Mouse (Mus musculus): Measurements from ENCODE around the gene Syt11. TPM values are rescaled to one million over a fixed set of nuclear protein-coding genes. Genes with fewer than 3 reads are reported as not detected.
"Not testable (repeated sequence)": the region's sequence is repeated elsewhere in the genome, so short reads cannot be mapped to it uniquely, and the experiment has no call there.

Gene Syt11
- polyA plus RNA-seq (2015; fragmentation: Nextera tagmentation; extraction: Ambion mirVana) = 231 and 248 TPM in 2 replicates

DNA sequence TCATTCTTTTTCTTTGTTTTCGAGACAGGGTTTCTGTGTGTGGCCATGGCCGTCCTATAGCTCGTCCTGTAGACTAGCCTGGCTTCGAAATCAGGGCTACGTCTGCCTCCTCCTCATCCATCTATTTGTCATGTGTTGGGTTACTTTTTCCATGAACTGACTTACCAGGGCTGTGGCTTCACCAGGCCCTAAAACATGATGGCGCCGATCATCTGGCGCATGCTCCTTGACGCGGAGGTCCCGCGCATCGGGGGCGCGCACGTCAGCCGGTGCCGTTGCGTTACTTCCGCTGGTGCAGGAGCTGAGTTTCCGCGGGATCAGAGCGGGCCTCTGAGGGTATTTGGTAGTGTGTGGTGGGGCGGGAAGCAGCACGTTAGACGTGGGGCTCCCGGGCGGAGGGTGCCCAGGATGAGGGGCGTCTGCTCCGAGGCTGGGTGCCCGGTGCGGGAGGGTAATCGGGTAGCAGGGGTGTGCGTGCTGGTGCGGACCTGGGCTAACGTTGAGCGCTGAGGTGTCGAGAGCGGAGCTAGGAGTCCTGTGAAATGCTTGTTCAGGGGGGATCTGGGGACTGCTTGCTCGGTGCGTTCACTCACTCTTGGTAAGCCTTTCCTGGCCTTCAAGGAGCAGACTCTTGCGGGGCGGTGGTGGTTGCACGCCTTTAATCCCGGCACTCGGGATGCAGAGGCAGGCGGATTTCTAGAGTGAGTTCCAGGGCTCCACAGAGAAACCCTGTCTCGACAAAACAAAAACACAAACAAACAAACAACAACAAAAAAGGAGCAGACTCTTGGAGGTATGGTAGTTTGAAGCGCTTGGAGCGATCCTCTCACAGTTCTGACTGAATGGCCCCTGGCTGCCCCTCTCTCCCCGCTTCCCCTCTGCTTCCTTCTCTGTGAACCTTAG, at the start of gene Syt11:
TSS of gene Syt11 (minus strand) at position 226 of the 903 bp plus-strand sequence.
- ATAC-seq = peak; percentile 54
- Histone ChIP-seq H3K4me2 (ENCODE audit: low read length) (peak within 1 kb of the TSS; percentile 48), H3K9ac (replicated peaks; ENCODE audit: low read depth, low read length) (0 out of 2 replicates have a peak within 1 kb of the TSS, but pooled peaks have one; percentile 35), H3K27ac (ENCODE audit: low read length) (peak within 1 kb of the TSS; percentile 81), H3K4me3 (replicated peaks; ENCODE audit: low read length) (peak within 1 kb of the TSS; percentile 40)
- H3K9me3 ChIP-seq (ENCODE audit: control insufficient read depth, low read length); H3K36me3 ChIP-seq (ENCODE audit: control insufficient read depth, insufficient read depth); H3K27me3 ChIP-seq (replicated peaks; ENCODE audit: control insufficient read depth, insufficient read depth, low read length); H3K4me1 ChIP-seq (replicated peaks; ENCODE audit: control insufficient read depth, insufficient read depth, low read length): not testable (repeated sequence)
- 5% methylated on average over 28 of the region's 51 CpGs for WGBS

DNA sequence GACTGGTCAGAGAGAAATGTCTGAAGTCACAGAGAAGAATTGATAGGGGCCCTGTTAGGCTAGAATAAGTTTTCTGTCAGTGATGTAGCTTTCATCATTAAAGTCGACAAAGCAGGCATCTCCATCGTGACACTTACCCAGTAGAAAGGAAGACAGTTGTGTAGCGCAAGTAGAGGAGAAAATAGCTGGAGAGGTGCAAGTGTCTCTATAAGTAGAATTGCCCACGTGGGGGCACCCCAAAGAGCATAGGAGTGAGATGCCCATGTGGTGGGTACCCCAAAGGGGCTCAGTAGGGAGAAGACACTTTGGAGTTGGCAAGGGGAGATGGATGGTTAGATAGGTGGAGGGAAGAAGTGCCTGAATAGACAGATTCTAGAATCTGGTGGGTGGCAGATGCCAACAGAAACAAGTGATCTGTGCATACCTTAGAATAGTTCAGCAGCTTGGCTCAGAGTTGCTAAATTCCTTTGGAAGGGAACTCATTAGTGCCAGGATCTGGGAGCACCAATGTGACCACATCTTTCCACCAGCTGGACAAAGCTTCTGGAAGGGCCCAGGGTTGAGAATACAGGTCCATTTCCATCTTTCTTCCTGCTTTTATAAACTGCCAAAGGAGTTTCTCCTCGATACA, 29.1 kb upstream of the Syt11 start:
- H3K27me3 ChIP-seq (replicated peaks; ENCODE audit: control insufficient read depth, insufficient read depth, low read length) = no peaks in the 10 kb centered on the region
- H3K36me3 ChIP-seq (ENCODE audit: control insufficient read depth, insufficient read depth) = no peaks in the 10 kb centered on the region
- H3K27ac ChIP-seq (ENCODE audit: low read length) = no peak overlapping the region
- ATAC-seq = no peak
- no peak overlapping the region for H3K4me3 ChIP-seq (replicated peaks; ENCODE audit: low read length)
- no peak overlapping the region for H3K9ac ChIP-seq (replicated peaks; ENCODE audit: low read depth, low read length)
- H3K4me2 ChIP-seq (ENCODE audit: low read length) = no peak overlapping the region
- no peaks in the 10 kb centered on the region for H3K9me3 ChIP-seq (ENCODE audit: control insufficient read depth, low read length)
- 88% methylated on average over 5 of the region's 5 CpGs for WGBS
- H3K4me1 ChIP-seq (replicated peaks; ENCODE audit: control insufficient read depth, insufficient read depth, low read length) = no peaks in the 10 kb centered on the region

DNA sequence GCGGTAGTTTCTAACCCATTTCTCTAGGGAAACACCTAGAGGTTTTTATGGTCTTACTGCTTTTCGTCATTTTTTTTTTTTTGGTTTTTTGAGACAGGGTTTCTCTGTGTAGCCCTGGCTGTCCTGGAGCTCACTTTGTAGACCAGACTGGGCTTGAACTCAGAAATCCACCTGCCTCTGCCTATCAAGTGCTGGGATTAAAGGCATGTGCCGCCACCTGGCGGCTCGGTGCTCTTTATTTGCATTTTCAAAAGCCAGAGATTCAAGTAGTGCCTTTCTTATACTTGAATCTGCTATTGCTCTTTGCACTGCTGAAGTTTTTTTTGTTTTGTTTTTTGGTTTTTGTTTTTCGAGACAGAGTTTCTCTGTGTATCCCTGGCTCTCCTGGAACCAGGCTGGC, 22.5 kb upstream of the Syt11 start:
- ATAC-seq; H3K27me3 ChIP-seq (replicated peaks; ENCODE audit: control insufficient read depth, insufficient read depth, low read length); H3K27ac ChIP-seq (ENCODE audit: low read length); H3K4me3 ChIP-seq (replicated peaks; ENCODE audit: low read length); H3K9me3 ChIP-seq (ENCODE audit: control insufficient read depth, low read length); H3K4me2 ChIP-seq (ENCODE audit: low read length); H3K4me1 ChIP-seq (replicated peaks; ENCODE audit: control insufficient read depth, insufficient read depth, low read length); H3K9ac ChIP-seq (replicated peaks; ENCODE audit: low read depth, low read length); H3K36me3 ChIP-seq (ENCODE audit: control insufficient read depth, insufficient read depth): not testable (repeated sequence)
- 83% methylated on average over 6 of the region's 6 CpGs for WGBS

DNA sequence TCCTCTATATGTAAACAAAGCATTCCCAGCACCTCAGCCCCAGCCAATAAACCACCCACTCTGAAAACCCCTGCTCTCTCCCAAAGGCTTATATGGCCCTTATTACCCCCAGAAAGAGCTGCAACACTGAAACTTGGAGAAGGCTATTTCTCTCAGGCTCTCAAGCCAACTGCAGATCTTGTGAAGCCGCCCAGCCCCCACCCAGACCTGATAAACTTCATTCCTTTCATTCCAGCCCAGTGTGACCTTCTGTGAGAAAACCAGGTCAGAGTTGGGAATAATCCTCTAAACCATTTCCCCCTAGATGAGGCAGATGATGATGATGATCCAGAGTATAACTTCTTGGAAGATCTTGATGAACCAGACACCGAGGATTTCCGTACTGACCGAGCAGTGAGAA, 13.1 kb upstream of the Syt11 start:
- H3K36me3 ChIP-seq (ENCODE audit: control insufficient read depth, insufficient read depth); H3K27me3 ChIP-seq (replicated peaks; ENCODE audit: control insufficient read depth, insufficient read depth, low read length); H3K27ac ChIP-seq (ENCODE audit: low read length); ATAC-seq; H3K9me3 ChIP-seq (ENCODE audit: control insufficient read depth, low read length); H3K4me3 ChIP-seq (replicated peaks; ENCODE audit: low read length); H3K9ac ChIP-seq (replicated peaks; ENCODE audit: low read depth, low read length); H3K4me2 ChIP-seq (ENCODE audit: low read length); H3K4me1 ChIP-seq (replicated peaks; ENCODE audit: control insufficient read depth, insufficient read depth, low read length): not testable (repeated sequence)
- no CpG with 5 or more reads among the region's 4 CpGs for WGBS

DNA sequence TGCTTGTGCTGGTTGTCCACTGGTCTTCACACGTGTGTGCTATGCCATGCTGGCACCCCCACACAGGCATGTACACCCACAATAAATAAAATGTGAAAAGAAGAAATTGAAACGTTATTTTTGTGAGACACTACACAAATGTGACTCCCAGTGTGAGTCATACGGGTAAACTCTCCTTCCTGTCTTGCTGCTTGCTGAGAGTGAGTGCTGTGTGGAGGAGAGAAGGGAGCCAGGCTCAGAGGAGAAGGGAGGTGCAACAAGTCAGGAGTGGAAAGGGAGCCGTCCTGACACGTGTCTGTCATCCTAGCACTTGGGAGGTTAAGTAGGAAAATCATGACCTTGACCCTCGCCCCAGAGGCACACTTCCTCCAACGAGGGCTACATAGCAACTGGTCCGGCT, 11.8 kb upstream of the Syt11 start:
- not testable (repeated sequence) for H3K4me1 ChIP-seq (replicated peaks; ENCODE audit: control insufficient read depth, insufficient read depth, low read length); H3K4me2 ChIP-seq (ENCODE audit: low read length); H3K27ac ChIP-seq (ENCODE audit: low read length); H3K4me3 ChIP-seq (replicated peaks; ENCODE audit: low read length); H3K9ac ChIP-seq (replicated peaks; ENCODE audit: low read depth, low read length); H3K36me3 ChIP-seq (ENCODE audit: control insufficient read depth, insufficient read depth); H3K9me3 ChIP-seq (ENCODE audit: control insufficient read depth, low read length); ATAC-seq; H3K27me3 ChIP-seq (replicated peaks; ENCODE audit: control insufficient read depth, insufficient read depth, low read length)
- WGBS = no CpG with 5 or more reads among the region's 8 CpGs

DNA sequence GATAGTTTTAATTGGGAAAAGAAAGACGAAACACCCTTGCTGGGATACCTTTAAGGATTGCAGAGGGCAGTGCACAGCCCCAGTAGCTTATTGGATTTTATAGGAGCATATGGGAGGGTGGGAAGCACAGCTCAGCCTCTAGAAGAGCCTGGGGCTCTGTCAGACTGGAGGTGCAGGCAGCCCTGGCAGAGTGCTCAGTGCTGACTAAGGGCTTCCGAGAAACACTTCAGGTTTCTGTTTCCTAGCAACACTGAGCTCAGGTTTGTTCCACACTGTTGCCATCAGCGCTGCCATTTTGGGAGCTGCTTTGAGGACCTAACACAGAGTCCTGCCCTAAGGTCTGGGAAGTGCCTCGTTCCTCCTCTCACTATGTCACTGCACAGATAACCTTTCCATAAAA, 11.4 kb upstream of the Syt11 start:
- not testable (repeated sequence) for H3K9me3 ChIP-seq (ENCODE audit: control insufficient read depth, low read length); H3K4me2 ChIP-seq (ENCODE audit: low read length); H3K27ac ChIP-seq (ENCODE audit: low read length); H3K4me1 ChIP-seq (replicated peaks; ENCODE audit: control insufficient read depth, insufficient read depth, low read length); ATAC-seq; H3K4me3 ChIP-seq (replicated peaks; ENCODE audit: low read length); H3K9ac ChIP-seq (replicated peaks; ENCODE audit: low read depth, low read length); H3K36me3 ChIP-seq (ENCODE audit: control insufficient read depth, insufficient read depth); H3K27me3 ChIP-seq (replicated peaks; ENCODE audit: control insufficient read depth, insufficient read depth, low read length)
- 79% methylated on average over 1 of the region's 4 CpGs for WGBS

DNA sequence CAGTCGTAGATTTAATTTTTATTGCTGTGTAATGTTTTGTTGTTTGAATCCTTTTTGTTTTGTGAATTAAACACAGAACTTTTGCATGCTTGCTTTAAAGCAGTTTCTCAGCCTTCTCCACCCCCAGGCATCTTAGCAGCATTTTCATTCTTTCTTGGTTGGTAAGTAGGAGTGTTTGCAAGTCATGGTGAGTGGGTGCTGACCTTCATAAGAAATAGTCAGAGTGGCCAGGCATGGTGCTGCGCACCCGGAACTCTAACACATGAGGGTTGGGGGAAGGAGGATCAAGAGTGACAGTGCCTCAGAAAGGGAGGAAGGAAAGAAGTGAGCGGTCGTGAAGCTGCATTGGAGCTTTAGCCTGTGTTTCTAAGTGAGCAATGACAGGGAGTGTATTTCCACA, 9.9 kb upstream of the Syt11 start:
- Histone ChIP-seq H3K27ac (ENCODE audit: low read length) (no peak overlapping the region), H3K36me3 (ENCODE audit: control insufficient read depth, insufficient read depth) (no peaks in the 10 kb centered on the region), H3K27me3 (replicated peaks; ENCODE audit: control insufficient read depth, insufficient read depth, low read length) (no peaks in the 10 kb centered on the region), H3K4me1 (replicated peaks; ENCODE audit: control insufficient read depth, insufficient read depth, low read length) (no peaks in the 10 kb centered on the region), H3K4me3 (replicated peaks; ENCODE audit: low read length) (no peak overlapping the region), H3K9ac (replicated peaks; ENCODE audit: low read depth, low read length) (no peak overlapping the region), H3K4me2 (ENCODE audit: low read length) (no peak overlapping the region), H3K9me3 (ENCODE audit: control insufficient read depth, low read length) (no peaks in the 10 kb centered on the region)
- 88% methylated on average over 5 of the region's 5 CpGs for WGBS
- ATAC-seq = no peak

DNA sequence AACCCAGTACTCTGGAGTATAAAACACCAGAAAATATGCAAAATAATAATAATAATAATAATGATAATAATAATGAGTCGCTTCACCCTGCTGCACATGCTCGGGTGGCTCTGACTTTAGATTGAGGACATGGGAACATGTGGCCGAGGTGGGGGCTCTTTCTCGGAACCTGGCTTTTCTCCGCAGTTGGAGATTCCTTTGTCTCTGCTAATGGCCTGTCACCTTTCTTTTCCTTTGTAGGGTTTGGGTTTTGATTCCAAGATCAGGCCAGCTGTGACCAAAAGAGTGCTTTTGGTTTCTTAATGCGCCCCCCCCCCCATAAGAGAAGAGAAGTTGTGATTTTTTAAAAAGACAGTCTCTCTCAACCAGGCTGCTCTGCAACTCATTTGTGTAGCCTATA, 1.8 kb downstream of the Syt11 start:
- not testable (repeated sequence) for H3K4me2 ChIP-seq (ENCODE audit: low read length); H3K9me3 ChIP-seq (ENCODE audit: control insufficient read depth, low read length); H3K4me3 ChIP-seq (replicated peaks; ENCODE audit: low read length); H3K27ac ChIP-seq (ENCODE audit: low read length); H3K9ac ChIP-seq (replicated peaks; ENCODE audit: low read depth, low read length); H3K27me3 ChIP-seq (replicated peaks; ENCODE audit: control insufficient read depth, insufficient read depth, low read length); ATAC-seq; H3K36me3 ChIP-seq (ENCODE audit: control insufficient read depth, insufficient read depth); H3K4me1 ChIP-seq (replicated peaks; ENCODE audit: control insufficient read depth, insufficient read depth, low read length)
- 72% methylated on average over 6 of the region's 6 CpGs for WGBS

DNA sequence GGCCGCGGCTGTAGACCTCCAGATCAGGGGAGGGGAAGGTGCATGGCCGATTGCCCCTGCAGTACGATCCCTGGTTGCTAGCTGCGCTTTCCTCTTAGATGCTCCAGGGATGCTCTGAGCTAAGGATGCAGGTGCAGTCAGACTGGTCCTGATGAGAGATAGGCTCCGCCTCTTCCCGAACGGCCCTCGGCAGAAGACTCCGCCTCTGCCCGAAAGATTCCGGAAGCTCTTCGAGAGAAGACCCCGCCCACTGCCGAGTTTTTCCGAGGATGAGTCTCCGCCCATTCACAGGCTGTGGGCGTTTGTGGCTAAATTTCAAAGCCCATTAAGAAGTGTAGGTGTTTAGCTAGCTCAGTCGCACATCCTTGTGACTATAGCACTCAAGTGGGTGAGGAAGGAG, 2.6 kb downstream of the Syt11 start:
- H3K4me3 ChIP-seq (replicated peaks; ENCODE audit: low read length) = peak overlapping the region; percentile 37
- not testable (repeated sequence) for H3K4me1 ChIP-seq (replicated peaks; ENCODE audit: control insufficient read depth, insufficient read depth, low read length); H3K9me3 ChIP-seq (ENCODE audit: control insufficient read depth, low read length); H3K27me3 ChIP-seq (replicated peaks; ENCODE audit: control insufficient read depth, insufficient read depth, low read length); H3K36me3 ChIP-seq (ENCODE audit: control insufficient read depth, insufficient read depth); H3K9ac ChIP-seq (replicated peaks; ENCODE audit: low read depth, low read length); H3K27ac ChIP-seq (ENCODE audit: low read length)
- H3K4me2 ChIP-seq (ENCODE audit: low read length) = peak overlapping the region; percentile 38; the same call in 1 of the 2 replicates
- 0% methylated on average over 18 of the region's 19 CpGs for WGBS
- ATAC-seq = peak; percentile 82

Data from forebrain, embryonic 16.5 days (tissue).